Mouse (Mus musculus) frontal cortex, adult 2 months (tissue): ENCODE data around the gene Cyp26b1. TPM values are rescaled to one million over a fixed set of nuclear protein-coding genes. Genes with fewer than 3 reads are reported as not detected.

ENCODE experiments used
- DNase-seq, 2 experiments: peaks; one replicate each; pipeline ENCODE4 v3.0.0; 2022; ENCODE audit warnings: low spot score in 1 of 2; ENCODE audit errors: extremely low spot score in 1 of 2
- polyA plus RNA-seq: library from polyadenylated mRNA; depleted of rRNA; stranded (reverse); fragments of >200 nt; gene quantifications from 2 replicates; pipeline ENCODE4 v1.2.3, GENCODE M21; 2012

Gene Cyp26b1
- polyA plus RNA-seq, 1 experiment = 3.3 TPM

GRCm38 (mm10) chr6:84567696-84568095, 26.0 kb downstream of the Cyp26b1 start:
- DNase-seq = no peak

DNA sequence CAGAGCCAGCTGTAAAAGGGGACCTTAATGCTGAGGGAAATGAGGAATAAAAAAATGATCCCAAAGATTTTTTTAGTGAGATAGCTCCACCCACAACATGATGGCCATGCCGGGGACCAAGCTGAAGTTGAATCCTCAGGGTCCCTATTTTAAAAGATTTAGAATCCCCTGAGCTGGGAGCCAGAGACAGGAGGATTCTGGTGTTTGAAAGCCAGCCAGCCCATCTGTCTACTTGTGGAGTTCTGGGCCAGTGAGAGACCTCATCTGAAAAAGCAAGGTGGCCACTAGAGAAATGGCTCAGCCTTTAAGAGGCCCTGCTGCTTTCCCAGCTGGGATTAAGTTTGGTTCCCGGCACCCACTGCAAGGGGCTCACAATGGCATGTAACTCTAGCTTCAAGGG, 26.9 kb downstream of the Cyp26b1 start:
- DNase-seq = no peak

DNA sequence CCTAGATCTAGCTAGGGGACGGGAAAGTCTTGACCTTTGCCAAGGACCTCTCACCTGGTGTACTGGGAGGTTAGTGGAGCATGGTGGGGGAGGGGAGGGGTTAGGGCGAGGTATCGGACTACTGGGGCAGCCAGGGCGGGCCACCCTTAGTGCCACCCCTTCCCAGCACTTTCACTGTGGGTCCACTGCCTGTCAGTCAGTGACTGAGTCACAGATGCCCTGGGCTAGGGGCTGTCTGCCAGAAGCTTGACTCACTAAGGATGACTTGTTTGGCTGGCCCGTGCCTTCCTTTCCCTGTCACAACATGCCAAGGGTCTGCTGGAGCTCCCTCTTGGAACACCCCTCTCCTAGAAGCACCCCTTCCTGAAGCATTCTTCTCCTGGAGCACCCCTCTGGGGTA, 28.5 kb downstream of the Cyp26b1 start:
- DNase-seq = no peak

GRCm38 (mm10) chr6:84562948-84563347, 30.8 kb downstream of the Cyp26b1 start:
- DNase-seq = no peak

DNA sequence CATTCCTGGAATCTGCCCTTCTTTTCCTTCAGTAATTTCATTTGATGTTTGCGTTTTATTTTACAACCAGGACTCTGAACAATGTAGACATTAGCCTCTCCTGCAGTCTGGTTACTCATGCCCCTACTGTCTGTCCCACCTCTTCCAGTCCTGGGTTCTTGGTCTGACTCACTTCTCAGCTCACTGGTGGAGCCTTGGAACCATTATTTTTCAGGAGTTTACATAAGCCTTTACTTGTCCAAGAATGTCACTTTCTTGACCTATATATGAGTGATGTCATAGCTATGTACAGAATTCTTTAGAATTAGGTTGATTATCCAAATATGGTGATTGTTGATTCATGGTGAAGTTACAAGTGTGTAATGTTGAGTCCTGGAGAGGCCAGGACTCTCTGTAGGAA, 32.5 kb downstream of the Cyp26b1 start:
- no peak for DNase-seq

DNA sequence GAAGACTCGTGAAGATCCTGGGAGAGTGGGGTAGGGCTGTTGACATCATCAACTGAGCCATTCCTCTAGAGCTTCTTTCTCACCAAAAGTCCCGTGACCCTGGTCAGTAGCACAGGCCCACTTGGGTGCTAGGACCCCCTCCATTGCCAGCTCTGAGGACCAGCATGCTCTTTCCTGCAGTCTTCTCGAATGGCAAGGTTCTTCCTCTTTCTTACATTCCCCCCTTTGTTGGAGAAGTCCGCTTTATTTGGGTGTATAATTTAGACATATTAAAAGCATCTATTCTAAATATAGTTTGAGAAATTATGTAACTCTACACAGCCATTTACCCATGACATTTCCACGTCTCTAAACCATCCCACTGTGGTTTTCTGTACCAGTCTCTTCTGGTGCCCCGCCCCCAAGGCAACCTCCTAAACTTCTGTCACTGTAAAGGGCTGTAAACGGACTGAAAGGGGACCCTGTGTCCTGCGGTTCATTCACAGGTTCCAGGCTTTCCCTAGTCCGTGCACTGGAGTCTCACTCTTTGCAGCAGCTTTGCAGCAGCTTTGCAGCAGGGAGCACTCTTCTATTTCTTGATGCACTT, 43.8 kb downstream of the Cyp26b1 start:
- no peak for DNase-seq

DNA sequence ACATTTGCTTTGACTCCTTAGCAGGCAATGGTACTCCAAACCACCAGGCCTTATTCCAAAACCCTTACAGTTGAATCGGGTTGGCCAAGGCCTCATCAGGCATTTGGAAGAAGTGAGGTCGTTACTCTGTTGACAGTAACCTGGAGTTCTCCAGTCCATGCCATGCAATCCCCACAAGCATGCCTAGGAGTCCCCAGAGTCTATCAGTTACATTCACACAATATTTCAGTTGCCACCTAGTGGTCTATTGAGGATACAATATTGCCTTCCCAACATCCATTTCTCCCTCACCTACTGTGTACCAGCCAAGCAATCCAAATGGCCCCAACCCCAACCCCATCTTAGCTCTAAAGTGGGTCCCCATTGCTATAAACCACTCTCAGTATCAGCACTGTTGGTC, 48.3 kb downstream of the Cyp26b1 start:
- peak in 1 of 2 experiments; percentile 15 for DNase-seq

- DNase-seq = no peak
Observed at GRCm38 (mm10) chr6:84544359-84544758, 49.3 kb downstream of the Cyp26b1 start.

DNA sequence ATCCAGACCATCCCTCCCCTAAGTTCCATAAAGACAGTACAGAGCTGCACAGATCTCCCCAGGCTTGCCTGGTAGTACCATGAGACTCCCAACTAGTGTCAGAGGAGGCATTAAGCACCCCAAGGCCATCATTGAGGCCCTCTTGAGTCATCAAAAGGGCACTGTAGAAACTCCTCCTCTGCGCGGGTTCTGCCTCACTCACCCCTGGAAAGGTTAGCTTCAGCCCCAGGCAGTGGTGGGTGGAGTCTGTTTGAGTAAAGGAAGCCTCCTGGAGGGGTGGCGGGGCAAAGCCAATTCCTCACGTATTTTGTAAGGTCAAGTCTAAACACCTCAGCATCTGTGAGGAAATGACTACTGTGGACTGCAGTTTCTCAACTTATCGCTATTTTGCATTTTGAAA, 50.2 kb downstream of the Cyp26b1 start:
- no peak for DNase-seq

DNA sequence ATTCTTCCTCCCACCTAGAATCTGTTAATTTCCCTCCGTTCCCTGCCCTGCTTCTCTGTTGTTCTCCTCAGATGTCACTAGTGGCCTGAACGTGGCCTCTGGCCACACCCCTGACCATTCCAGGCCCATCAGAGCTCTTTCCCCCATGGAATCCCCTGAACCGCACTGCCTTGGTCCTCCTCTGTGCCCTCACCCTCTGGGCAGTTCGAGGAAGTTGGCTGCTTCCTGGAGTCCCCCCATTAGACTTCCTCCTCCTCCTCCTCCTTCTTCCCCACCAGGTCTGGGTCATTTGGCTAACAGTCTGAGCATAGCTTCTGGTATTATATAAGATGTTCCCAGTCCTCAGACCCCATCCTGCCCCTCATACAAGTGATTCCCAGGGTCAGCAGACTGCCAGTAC, 53.8 kb downstream of the Cyp26b1 start:
- DNase-seq = no peak

DNA sequence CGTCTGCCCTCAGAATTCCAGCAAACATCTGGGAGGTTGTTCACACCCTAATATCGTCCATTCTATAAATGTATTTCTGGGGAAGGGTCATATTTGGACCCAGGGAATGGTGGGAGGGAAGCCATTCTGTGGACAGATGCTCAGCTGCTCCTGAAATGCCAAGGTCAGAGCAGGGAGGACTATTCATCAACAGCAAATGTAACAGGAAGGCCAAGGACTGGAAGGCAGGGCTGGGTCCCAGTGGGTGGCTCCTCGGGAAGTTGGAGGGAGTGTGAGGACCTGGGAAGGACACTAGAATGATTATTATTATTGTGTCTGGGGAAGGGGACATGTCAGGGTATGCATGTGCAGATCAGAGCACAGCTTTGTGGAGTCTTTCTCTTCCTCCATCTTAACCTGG, 55.0 kb downstream of the Cyp26b1 start:
- no peak for DNase-seq

DNA sequence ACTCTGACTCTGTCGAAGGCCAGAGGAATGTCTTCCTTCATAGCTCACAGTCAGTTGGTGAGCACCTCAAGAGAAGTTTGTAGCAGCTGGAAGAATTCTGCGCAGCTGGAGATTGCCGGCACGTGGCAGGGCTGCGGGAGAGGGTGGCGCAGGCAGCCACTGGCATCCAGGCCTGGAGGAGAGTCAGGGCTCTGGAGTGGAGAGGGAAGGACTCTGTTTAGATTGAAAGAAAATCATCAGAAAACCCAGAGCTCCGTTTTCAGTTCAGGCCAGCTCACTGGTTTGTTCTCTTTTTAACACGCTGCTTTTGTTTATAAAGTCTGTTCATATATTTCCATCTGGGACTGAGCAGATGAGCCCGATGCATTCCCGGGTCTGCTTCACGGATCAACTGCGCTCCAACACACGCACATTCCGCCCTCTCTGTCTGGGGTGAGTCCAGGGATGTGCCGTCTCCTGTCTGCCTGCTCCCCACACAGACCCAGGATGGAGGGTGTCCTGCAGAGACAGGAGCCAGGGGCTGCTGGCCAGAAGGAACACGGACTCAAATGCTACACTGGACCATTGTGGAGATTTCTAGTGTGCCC, 56.0 kb downstream of the Cyp26b1 start:
- no peak for DNase-seq

- DNase-seq = no peak
Observed at GRCm38 (mm10) chr6:84534944-84535343, 58.8 kb downstream of the Cyp26b1 start.

DNA sequence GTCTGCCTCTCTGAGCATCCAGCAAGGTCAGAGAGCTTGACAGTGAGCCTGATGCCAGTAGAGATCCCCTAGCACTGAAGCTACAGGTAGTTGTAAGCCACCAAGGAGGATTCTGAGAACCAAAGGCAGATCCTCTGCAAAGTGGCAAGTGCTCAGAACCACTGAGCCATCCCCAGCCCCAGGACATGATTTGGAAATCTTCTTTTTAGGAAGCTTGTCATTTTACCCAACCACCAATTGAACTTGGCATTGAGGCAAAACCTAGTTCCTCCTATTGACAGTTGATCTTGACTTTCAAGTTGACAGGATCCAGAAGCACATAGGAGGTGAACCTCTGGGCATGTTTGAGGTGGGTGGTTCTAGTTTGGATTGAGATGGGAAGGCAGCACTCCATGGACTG, 63.8 kb downstream of the Cyp26b1 start:
- DNase-seq = no peak

GRCm38 (mm10) chr6:84524901-84525601, 68.7 kb downstream of the Cyp26b1 start:
- DNase-seq = no peak
